Mouse (Mus musculus) erythroblast, embryonic 14.5 days (primary cell): ENCODE measurements around the gene Gzma.

Experiments used
- GATA1 ChIP-seq: IDR thresholded peaks from 2 replicates; pipeline ENCODE4 v1.6.1; 2012; ENCODE audit warnings: low read length, inconsistent platforms, mixed read lengths
- TAL1 ChIP-seq: IDR thresholded peaks from 3 replicates; pipeline ENCODE4 v1.6.1; 2012; ENCODE audit warnings: low read length, inconsistent platforms, mixed read lengths

GRCm38 (mm10) chr13:113121326-113121725 lies 20.5 kb upstream of the Gzma start:
- TF ChIP-seq GATA1, result no peak
- TF ChIP-seq TAL1, result no peak
